Mouse (Mus musculus): ENCODE data around the gene Ddx39.
A peak's percentile ranks its signal among the peaks of the same experiment; 100 is the strongest.

The Ddx39 gene

GRCm38 (mm10) chr8:83715031-83715690 lies at the start of gene Ddx39:
TSS of gene Ddx39 (plus strand) at chr8:83715177.
- peak; percentile 99 for DNase-seq (ENCODE audit: low read depth, low spot score)

- DNase-seq (ENCODE audit: low read depth, low spot score) = no peak
Measured at GRCm38 (mm10) chr8:83665969-83666865, 48.8 kb upstream of the Ddx39 start, which contains the start of gene Ptger1. TSS of gene Ptger1 (plus strand) at chr8:83666678.

- no peak for DNase-seq (ENCODE audit: low read depth, low spot score)
Measured at GRCm38 (mm10) chr8:83666866-83667234, 48.1 kb upstream of the Ddx39 start.

GRCm38 (mm10) chr8:83667526-83667925 lies 47.5 kb upstream of the Ddx39 start:
- no peak for DNase-seq (ENCODE audit: low read depth, low spot score)

- DNase-seq (ENCODE audit: low read depth, low spot score) = peak; percentile 64
Measured at GRCm38 (mm10) chr8:83668010-83668916, 46.7 kb upstream of the Ddx39 start.

GRCm38 (mm10) chr8:83669013-83669412 lies 46.0 kb upstream of the Ddx39 start:
- DNase-seq (ENCODE audit: low read depth, low spot score) = no peak

- DNase-seq (ENCODE audit: low read depth, low spot score) = no peak
Measured at GRCm38 (mm10) chr8:83672936-83673335, 42.0 kb upstream of the Ddx39 start.

- DNase-seq (ENCODE audit: low read depth, low spot score) = no peak
Measured at GRCm38 (mm10) chr8:83674497-83674896, 40.5 kb upstream of the Ddx39 start.

GRCm38 (mm10) chr8:83679866-83680265 lies 35.1 kb upstream of the Ddx39 start:
- no peak for DNase-seq (ENCODE audit: low read depth, low spot score)

- DNase-seq (ENCODE audit: low read depth, low spot score) = no peak
Measured at GRCm38 (mm10) chr8:83680603-83681002, 34.4 kb upstream of the Ddx39 start.

GRCm38 (mm10) chr8:83681099-83681498 lies 33.9 kb upstream of the Ddx39 start:
- no peak for DNase-seq (ENCODE audit: low read depth, low spot score)

- no peak for DNase-seq (ENCODE audit: low read depth, low spot score)
Measured at GRCm38 (mm10) chr8:83684517-83684916, 30.5 kb upstream of the Ddx39 start.

- DNase-seq (ENCODE audit: low read depth, low spot score) = no peak
Measured at GRCm38 (mm10) chr8:83689264-83689663, 25.7 kb upstream of the Ddx39 start.

GRCm38 (mm10) chr8:83693609-83694236 lies 21.3 kb upstream of the Ddx39 start:
- peak; percentile 41 for DNase-seq (ENCODE audit: low read depth, low spot score)

GRCm38 (mm10) chr8:83694369-83695160 lies 20.4 kb upstream of the Ddx39 start:
- DNase-seq (ENCODE audit: low read depth, low spot score) = no peak

- peak; percentile 80 for DNase-seq (ENCODE audit: low read depth, low spot score)
Measured at GRCm38 (mm10) chr8:83695351-83696106, 19.4 kb upstream of the Ddx39 start.

- DNase-seq (ENCODE audit: low read depth, low spot score) = peak; percentile 48
Measured at GRCm38 (mm10) chr8:83697374-83698220, 17.4 kb upstream of the Ddx39 start.

GRCm38 (mm10) chr8:83698291-83698660 lies 16.7 kb upstream of the Ddx39 start:
- DNase-seq (ENCODE audit: low read depth, low spot score) = peak; percentile 88

Measured in CD4-positive helper T cell, adult 2 months (primary cell).